Mouse (Mus musculus): ENCODE results near the gene Dcdc2a.

DNA sequence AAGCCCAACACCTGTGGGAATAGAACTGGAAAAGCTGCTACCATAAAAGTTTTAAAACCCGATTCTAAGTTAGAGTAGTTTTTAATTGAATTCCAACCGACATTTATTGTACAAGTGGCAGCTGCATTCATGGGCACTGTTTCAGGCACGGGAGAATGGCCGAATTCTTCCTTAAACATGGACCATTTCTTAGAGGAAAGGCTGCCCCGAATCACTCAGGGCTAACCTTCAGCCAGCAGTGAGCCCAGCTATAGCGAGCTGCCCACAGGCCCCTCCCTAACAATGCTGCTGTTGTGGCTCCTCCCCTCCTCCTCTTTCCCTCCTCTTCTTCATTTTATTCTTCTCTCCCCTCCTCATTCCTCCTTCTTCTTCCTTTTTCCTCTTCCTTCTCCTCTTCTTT, 44.8 kb downstream of the Dcdc2a start:
- no peak for TF ChIP-seq CTCF (IDR thresholded peaks at IDR 0.05; ENCODE audit: borderline replicate concordance, insufficient read depth, low read depth, low read length)
- TF ChIP-seq POLR2A (IDR thresholded peaks at IDR 0.05; ENCODE audit: borderline replicate concordance, insufficient read depth, low read length) = no peak

Data from cerebellum, adult 2 months (tissue).